Mouse (Mus musculus) liver, embryonic 11.5 days (tissue): ENCODE measurements around the gene Ccdc105. TPM values are rescaled to one million over a fixed set of nuclear protein-coding genes. Genes with fewer than 3 reads are reported as not detected.
A peak's percentile ranks its signal among the peaks of the same experiment; 100 is the strongest.

Experiments used
- ATAC-seq: fragments of 200-750 bp; cut with Nextera tagmentation; replicated peaks from 2 replicates; pipeline ENCODE4 v1.8.0; 2017; ENCODE audit warnings: moderate number of reproducible peaks, mild to moderate bottlenecking, moderate TSS enrichment, moderate library complexity; ENCODE audit not compliant: low FRiP score
- DNase-seq: peaks from one replicate; pipeline ENCODE4 v3.0.0-alpha.2; 2017; ENCODE audit warnings: low spot score
- H3K27ac ChIP-seq: fragments of 300-500 bp; sonication (generic); 2 replicates; pipeline ENCODE4 v1.5.1; 2014; ENCODE audit warnings: mild to moderate bottlenecking, low read depth, low read length, control low read depth
- H3K27me3 ChIP-seq: fragments of 300-500 bp; sonication (generic); replicated peaks from 2 replicates; pipeline ENCODE4 v1.6.1; 2014; ENCODE audit warnings: low read length, mixed read lengths; ENCODE audit not compliant: control insufficient read depth, insufficient read depth
- H3K36me3 ChIP-seq: fragments of 300-500 bp; sonication (generic); 2 replicates; pipeline ENCODE4 v1.6.1; 2014; ENCODE audit warnings: mild to moderate bottlenecking, low read length, moderate library complexity, mixed read lengths; ENCODE audit not compliant: control insufficient read depth, insufficient read depth
- H3K4me1 ChIP-seq: fragments of 300-500 bp; sonication (generic); replicated peaks from 2 replicates; pipeline ENCODE4 v1.6.1; 2014; ENCODE audit warnings: low read length, mixed read lengths; ENCODE audit not compliant: control insufficient read depth, insufficient read depth
- H3K4me2 ChIP-seq: fragments of 300-500 bp; sonication (generic); 2 replicates; pipeline ENCODE4 v1.6.1; 2014; ENCODE audit warnings: mild to moderate bottlenecking, control low read depth, moderate library complexity
- H3K4me3 ChIP-seq: fragments of 300-500 bp; sonication (generic); 2 replicates; pipeline ENCODE4 v1.5.1; 2014; ENCODE audit warnings: low read depth, low read length, control low read depth
- H3K9ac ChIP-seq: fragments of 300-500 bp; sonication (generic); 2 replicates; pipeline ENCODE4 v1.6.1; 2014; ENCODE audit warnings: low read depth, low read length, control low read depth
- H3K9me3 ChIP-seq: fragments of 300-500 bp; sonication (generic); 2 replicates; pipeline ENCODE4 v1.6.1; 2016; ENCODE audit warnings: low read length, inconsistent platforms, mixed read lengths; ENCODE audit not compliant: control insufficient read depth
- WGBS: fragments of 180-500 bp; shearing (Covaris S2); extraction: QIAGEN DNeasy Blood & Tissue Kit; methylation state at CpG from one replicate; pipeline ENCODE4 v1.1.7; 2014; 5-methylcytosine and 5-hydroxymethylcytosine counted together
- polyA plus RNA-seq: library from polyadenylated mRNA; unstranded; fragments of >200 nt; fragmentation: Nextera tagmentation; extraction: Ambion mirVana; gene quantifications from 2 replicates; pipeline ENCODE4 v1.2.1, GENCODE M21; 2014

Ccdc105 gene
- not detected in 2 replicates for polyA plus RNA-seq

DNA sequence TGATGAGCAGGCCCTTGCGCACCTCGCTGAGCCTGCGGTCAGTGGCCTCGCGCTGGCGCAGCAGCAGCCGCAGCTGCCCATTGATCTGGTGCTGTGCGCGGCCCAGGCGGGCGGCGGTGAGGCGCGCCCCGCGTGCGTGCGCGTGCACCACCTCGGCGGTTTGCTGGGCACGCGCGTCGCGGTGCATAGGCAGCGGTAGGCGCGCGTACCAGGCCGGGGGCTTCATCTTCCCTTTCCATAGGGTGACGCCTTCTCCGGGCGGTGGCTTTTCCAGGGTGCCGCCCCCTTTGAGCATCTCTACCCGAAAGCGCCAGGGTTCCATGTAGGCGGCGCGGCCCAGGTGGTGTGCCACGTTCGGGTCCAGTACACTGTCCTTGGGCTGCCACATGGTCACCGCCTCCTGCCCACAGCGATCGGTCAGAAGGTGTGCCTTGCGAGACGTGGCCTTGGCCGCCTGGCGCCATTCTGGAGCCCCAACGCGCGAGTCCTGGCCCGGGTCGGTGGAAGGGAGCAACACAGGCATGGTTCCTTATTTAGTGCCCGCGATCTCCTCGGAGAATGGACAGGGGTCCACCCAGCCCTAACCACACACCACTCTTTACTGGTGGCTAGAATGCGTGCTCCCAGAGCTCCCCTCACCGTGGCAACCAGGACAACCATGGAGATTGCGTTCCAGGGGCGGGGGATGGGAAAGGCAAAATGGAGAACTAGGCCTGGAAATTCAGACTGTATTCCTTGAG is at the start of gene Ccdc105:
Gene Ccdc105 (minus strand): TSS at position 614 of the 740 bp plus-strand sequence.
- peak within 1 kb of the TSS; percentile 4; the same call in 1 of the 2 replicates for H3K9ac ChIP-seq
- H3K4me1 ChIP-seq: no peaks in the 10 kb centered on the region; the same call in 1 of the 2 replicates
- H3K36me3 ChIP-seq: no peaks in the 10 kb centered on the region
- 2% methylated on average over 61 of the region's 61 CpGs for WGBS
- no peaks in the 10 kb centered on the region for H3K9me3 ChIP-seq
- no peak within 1 kb of the TSS for H3K27ac ChIP-seq
- DNase-seq (peak; percentile 64), ATAC-seq (peak; percentile 76)
- peaks cover 12% of the 10 kb centered on the region for H3K27me3 ChIP-seq
- H3K4me2 ChIP-seq: peak within 1 kb of the TSS; percentile 66
- peak within 1 kb of the TSS; percentile 44 for H3K4me3 ChIP-seq

DNA sequence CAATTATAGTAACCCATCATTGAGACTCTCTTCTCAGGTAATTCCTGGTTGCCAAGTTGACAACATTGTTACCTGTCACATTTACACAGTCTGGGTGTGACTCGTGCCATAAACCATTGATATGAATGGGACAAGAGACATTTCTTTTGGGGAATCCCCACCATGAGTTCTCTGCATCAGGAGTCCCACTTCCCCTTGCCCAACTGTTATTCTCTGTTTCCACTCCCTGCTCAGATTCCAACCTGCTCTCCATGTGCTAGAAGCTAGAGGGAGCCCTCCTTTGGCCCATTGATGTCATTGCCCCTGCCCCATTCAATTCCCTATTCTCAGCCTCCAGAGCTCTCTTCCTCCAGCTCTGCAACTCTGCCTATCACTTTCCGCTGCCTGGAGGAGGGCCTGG is 48.6 kb upstream of the Ccdc105 start:
- H3K4me2 ChIP-seq: no peak overlapping the region
- H3K9me3 ChIP-seq: no peaks in the 10 kb centered on the region
- 79% methylated on average over 2 of the region's 2 CpGs for WGBS
- no peak overlapping the region for H3K9ac ChIP-seq
- H3K27me3 ChIP-seq: no peaks in the 10 kb centered on the region
- H3K4me3 ChIP-seq: no peak overlapping the region
- no peaks in the 10 kb centered on the region for H3K36me3 ChIP-seq
- no peaks in the 10 kb centered on the region for H3K4me1 ChIP-seq
- DNase-seq (no peak), ATAC-seq (no peak)
- H3K27ac ChIP-seq: no peak overlapping the region

DNA sequence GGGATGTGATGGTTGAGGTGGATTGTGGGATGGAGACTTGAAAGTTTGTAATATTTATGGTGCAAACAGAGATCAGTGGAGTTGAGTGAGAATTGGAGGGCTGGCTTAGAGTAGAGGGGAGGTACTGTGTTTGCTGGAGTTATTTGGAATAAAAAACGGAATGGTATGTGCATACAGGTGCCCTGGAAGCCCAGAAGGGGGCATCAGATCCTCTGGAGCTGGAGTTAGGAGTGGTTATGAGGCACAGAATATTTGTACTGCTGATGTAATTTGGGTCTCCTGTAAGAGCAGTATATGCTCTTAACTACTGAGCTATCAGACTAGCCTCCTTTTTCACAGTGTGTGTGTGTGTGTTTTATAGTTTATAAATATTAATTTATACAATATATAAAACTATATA is 37.7 kb upstream of the Ccdc105 start:
- Histone ChIP-seq H3K9me3 (no peaks in the 10 kb centered on the region), H3K4me2 (no peak overlapping the region), H3K36me3 (no peaks in the 10 kb centered on the region), H3K4me3 (no peak overlapping the region), H3K4me1 (no peaks in the 10 kb centered on the region), H3K27me3 (no peaks in the 10 kb centered on the region), H3K9ac (no peak overlapping the region), H3K27ac (no peak overlapping the region)
- WGBS: 33% methylated on average over 1 of the region's 1 CpGs
- DNase-seq (no peak), ATAC-seq (no peak)

DNA sequence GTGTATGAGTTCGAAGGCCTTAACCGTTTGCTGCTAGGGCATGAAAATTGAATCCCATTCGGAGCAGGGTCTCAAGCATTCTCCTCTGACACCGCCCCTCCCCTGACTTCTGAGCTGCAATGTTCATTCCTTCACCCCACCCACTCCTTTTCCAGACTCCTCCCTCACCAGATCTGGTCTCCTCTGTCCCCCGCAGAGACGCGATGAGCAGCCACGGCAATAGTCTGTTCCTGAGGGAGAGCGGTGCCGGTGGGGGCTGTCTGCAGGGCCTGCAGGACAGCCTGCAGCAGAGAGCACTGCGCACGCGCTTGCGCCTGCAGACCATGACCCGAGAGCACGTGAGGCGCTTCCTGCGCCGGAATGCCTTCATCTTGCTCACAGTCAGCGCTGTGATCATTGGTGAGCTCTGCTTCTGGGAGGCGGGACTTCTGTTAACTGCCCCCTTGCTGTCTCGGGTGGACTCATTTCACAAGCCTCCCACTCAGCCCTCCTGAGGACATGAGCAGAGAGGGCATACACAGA is 34.8 kb upstream of the Ccdc105 start:
- Histone ChIP-seq H3K27ac (no peak overlapping the region), H3K4me2 (peak overlapping the region; percentile 46)

DNA sequence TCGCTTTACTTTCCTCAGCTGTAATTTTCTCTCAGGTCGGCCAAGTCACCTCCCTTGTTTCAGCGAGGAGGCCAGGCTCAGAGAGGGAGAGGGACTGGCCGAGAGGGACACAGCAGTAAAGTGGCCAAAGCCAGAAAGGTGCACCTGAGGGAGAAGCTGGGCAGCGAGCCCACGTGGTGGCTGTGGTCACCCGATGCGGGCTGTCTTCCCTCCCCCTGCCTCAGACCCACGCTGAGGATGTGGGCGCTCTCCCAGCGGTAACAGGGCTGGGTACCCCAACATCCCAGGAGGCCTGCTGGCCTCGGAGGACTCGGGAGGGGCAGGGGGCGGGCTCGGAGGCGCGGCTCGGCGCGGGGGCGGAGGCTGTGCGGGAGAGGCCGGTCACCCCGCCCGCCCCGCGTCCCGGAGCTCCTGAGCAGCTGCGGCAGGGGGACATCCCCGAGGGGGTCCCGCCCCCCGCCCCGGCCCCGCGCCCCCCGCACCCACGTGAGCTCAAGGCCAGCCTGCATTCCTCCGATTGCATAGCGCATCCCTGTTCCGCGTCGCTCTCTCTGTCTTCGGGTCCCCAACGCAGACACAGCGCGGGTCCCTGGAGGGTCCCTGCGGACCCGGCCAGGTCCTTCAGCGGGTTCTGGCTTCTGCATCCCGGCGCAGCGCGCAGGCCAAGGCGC is 27.3 kb upstream of the Ccdc105 start, which contains the start of gene Slc1a6:
Gene Slc1a6 (plus strand): TSS at position 516 of the 671 bp plus-strand sequence.
- Histone ChIP-seq H3K27me3 (peaks cover 19% of the 10 kb centered on the region), H3K36me3 (no peaks in the 10 kb centered on the region), H3K4me2 (peak within 1 kb of the TSS; percentile 78), H3K4me3 (peak within 1 kb of the TSS; percentile 46), H3K27ac (no peak within 1 kb of the TSS), H3K4me1 (no peaks in the 10 kb centered on the region), H3K9me3 (no peaks in the 10 kb centered on the region), H3K9ac (peak within 1 kb of the TSS; percentile 34; the same call in 1 of the 2 replicates)
- ATAC-seq: peak; percentile 43
- under 1% methylated on average over 49 of the region's 54 CpGs for WGBS
- DNase-seq: no peak

More for the DNA sequence above, 34.8 kb upstream of the Ccdc105 start:
- H3K4me1 ChIP-seq: no peaks in the 10 kb centered on the region
- H3K9me3 ChIP-seq: no peaks in the 10 kb centered on the region
- 15% methylated on average over 22 of the region's 22 CpGs for WGBS
- ATAC-seq (peak; percentile 70), DNase-seq (peak; percentile 41)
- H3K36me3 ChIP-seq: no peaks in the 10 kb centered on the region
- no peak overlapping the region for H3K9ac ChIP-seq
- H3K4me3 ChIP-seq: peak overlapping the region; percentile 21; the same call in 1 of the 2 replicates
- no peaks in the 10 kb centered on the region for H3K27me3 ChIP-seq

DNA sequence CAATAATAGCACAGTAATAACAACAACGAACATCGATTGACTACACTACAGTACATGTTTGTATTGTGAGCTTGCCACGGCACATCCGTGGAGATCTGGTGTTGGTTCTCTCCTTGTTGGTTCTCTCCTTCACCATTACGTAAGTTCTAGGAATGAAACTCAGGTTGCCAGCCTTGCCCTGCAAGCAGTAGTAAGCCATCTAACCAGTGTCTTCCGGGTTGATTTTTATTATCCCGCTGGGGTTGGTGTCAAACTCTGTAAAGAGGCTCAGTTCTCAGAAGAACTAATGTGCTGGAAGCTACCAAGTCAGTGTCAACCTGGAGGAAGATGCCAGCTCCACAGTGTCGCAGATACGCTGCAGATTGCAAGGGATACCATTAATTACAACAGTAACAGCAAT is 26.7 kb upstream of the Ccdc105 start:
- Histone ChIP-seq H3K4me3 (peak overlapping the region; percentile 46; the same call in 1 of the 2 replicates), H3K4me2 (peak overlapping the region; percentile 78), H3K9ac (no peak overlapping the region), H3K9me3 (no peaks in the 10 kb centered on the region), H3K36me3 (no peaks in the 10 kb centered on the region), H3K27ac (no peak overlapping the region), H3K27me3 (peaks cover 19% of the 10 kb centered on the region), H3K4me1 (no peaks in the 10 kb centered on the region)
- ATAC-seq (no peak), DNase-seq (no peak)
- 61% methylated on average over 9 of the region's 9 CpGs for WGBS

DNA sequence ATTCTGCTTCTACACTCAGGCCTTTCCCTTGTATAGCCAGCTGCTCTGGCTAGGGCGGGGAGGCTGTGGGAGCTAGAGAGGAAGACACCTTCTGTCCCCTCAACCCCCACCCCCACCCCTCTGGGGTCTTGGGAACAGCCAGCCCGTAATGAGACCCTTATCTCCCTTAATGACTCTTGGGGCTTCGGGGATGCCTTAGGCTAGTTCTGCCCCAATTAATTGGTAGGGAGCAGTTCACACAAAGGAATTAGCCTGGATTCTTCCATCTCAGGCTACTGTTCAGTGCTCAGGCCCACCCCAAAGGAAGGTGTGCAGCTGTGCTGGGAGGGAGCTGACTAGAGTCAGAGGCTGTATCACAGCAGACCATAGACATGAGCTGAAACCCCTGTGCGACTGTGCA is 23.0 kb upstream of the Ccdc105 start:
- peaks cover 16% of the 10 kb centered on the region for H3K27me3 ChIP-seq
- no peak for DNase-seq
- H3K27ac ChIP-seq: no peak overlapping the region
- no peaks in the 10 kb centered on the region for H3K9me3 ChIP-seq
- H3K36me3 ChIP-seq: no peaks in the 10 kb centered on the region
- H3K4me2 ChIP-seq: no peak overlapping the region
- H3K9ac ChIP-seq: no peak overlapping the region
- no peak overlapping the region for H3K4me3 ChIP-seq
- no peaks in the 10 kb centered on the region for H3K4me1 ChIP-seq
- ATAC-seq: no peak
- WGBS: 49% methylated on average over 4 of the region's 4 CpGs

DNA sequence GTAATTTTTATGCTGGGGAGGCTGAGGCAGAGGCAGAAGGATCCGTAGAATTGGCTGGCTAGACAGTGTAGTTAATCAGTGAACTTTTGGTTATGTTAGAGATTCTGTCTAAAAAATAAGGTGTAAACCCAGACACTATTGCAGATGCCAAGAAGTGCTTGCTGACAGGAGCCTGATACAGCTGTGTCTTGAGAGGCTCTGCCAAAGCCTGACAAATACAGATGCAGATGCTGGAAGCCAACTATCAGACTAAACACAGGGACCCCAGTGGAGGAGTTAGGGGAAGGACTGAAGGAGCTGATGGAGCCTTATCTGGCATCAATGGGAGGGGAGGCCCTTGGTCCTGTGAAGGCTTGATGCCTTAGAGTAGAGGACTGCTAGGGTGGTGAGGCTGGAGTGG is 12.7 kb upstream of the Ccdc105 start:
- H3K4me3 ChIP-seq: no peak overlapping the region
- no peaks in the 10 kb centered on the region for H3K36me3 ChIP-seq
- H3K9me3 ChIP-seq: no peaks in the 10 kb centered on the region
- ATAC-seq: no peak
- H3K4me2 ChIP-seq: no peak overlapping the region
- H3K27me3 ChIP-seq: no peaks in the 10 kb centered on the region
- H3K9ac ChIP-seq: no peak overlapping the region
- 69% methylated on average over 1 of the region's 1 CpGs for WGBS
- no peak overlapping the region for H3K27ac ChIP-seq
- H3K4me1 ChIP-seq: no peaks in the 10 kb centered on the region
- no peak for DNase-seq
